Mouse (Mus musculus) heart, postnatal 25 days (tissue): Measurements from ENCODE around the gene Hint1. TPM values are rescaled to one million over a fixed set of nuclear protein-coding genes. Genes with fewer than 3 reads are reported as not detected.
"Not testable (repeated sequence)": the region's sequence is repeated elsewhere in the genome, so short reads cannot be mapped to it uniquely, and the experiment has no call there.

Experiments
- DNase-seq: peaks from one replicate; pipeline ENCODE4 v3.0.0; 2022; ENCODE audit warnings: low spot score
- intact Hi-C: fragments of 180-260 bp; cut with DNase I; formaldehyde crosslinking; loops from one replicate; pipeline ENCODE4 v1.15.1; 2025
- total RNA-seq, 2 experiments: library from RNA; stranded (reverse); gene quantifications; 2 replicates each; pipeline ENCODE4 v1.2.3; 2021

Gene Hint1
- total RNA-seq, 2 experiments from 2014 or later = 290 to 301 TPM

DNA sequence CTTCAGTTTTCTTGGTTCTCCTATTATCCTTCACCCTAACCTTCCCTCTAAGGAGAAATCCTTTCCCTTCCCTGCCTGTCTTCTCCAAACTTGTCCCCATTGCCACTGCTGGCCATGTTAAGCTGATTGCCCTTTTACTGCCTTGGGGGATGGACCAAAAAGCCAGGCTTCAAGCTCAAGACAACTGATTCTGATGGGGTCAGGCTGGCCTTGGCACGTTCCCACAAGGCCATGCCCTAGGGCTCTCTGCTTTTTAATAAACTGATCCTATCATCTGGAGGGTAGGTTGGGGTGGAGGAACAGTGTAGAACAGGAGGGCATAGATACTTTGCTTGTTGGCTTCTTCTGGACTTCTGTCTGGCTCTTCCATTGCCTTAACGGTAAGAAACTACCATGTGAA, 19.2 kb downstream of the Hint1 start:
- DNase-seq = no peak
- intact Hi-C loops = no loop called here

DNA sequence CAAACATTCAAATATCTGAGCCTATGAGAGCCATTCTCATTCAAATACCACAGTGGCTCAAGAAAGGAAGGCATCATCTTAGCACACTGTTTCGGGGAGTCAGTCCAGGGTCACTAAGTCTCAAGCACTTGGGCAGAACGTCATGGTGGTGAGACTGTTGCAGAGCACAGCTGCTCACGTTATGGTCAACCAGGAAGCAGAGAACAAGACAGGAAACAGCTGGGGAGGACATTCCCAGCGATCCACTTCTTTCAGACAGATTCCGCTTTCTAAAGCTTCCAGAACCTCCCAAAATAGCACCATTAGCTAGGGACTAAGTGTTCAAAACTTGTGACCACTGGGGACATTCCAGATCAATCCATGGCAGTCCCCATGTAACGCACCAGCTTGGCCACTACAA, 21.7 kb downstream of the Hint1 start:
- intact Hi-C loops = no loop called here
- no peak for DNase-seq

DNA sequence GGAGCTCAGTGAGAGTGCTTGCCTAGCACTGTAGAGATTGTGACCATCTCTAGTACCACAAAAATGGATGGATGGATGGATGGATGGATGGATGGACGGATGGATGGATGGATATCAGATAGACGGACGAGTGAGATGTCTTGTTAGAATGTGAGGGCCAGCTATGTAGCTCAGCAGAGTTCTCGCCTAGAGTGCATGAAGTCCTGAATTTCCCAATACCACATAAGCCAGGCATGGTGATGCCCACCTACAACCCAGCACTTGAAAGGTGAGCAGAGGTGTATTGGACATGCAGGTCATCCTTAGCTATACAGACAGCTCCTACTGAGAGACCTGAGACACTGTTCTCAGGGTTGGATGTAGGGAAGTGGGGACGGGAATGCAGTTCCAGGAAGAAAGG, 25.2 kb downstream of the Hint1 start:
- DNase-seq = no peak
- intact Hi-C loops = no loop called here

DNA sequence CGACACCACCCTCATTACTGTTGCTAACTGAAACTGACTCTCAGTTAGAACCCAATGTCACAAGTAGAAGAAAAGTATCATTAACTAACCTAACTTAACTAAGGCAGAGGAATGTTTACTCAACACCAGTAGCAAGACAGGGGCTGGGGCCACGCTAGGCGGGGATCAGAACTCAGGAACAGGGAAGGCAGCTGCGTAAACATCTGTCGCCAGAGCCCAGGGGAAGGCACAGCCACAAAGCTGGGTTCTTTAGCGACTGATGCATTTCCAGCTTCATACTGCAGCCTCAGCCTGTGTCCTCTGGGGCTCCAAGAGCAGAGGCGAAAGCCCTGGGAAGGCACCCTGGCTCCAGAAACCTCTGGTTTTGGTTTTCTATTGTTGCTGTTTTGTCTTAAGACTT, 25.9 kb downstream of the Hint1 start:
- intact Hi-C loops = no loop called here
- no peak for DNase-seq

DNA sequence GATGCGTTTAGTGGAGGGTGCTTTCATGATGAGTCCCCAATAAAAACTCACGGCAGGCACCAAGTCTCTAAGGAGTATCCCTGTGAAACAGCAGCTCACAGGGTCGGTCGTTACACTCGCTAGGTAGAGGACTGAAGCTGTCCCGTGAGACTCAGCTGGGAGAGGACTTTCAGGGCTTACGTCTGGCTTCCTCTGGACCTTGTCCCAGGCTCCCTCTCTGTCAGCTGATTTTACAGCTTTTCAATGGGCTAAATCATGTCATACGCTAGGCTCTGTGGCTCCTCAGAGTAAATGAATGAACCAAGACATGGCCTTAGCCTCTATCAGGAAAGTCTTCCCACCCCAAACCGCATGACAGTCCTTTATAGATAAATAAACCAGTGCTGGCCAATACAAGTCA, 28.4 kb downstream of the Hint1 start:
- intact Hi-C loops = no loop called here
- DNase-seq = no peak

DNA sequence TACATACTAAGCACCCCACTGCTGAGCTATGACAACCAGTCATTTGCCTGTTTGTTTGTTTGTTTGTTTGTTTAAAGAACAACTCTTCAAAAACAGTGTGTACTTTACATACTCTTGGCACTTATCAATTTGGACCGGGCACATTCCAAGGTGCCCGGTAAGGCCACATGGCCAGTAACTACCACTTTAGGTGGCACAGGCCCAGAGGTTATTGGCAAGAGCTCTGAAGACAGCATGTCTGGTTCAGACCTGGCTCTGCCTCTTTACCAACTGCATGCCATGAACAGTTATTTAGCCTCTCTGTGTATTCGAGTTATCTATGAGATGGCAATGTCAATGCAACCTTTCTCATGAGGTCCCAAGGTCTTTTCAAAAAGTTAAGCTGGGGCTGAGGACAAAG, 30.5 kb downstream of the Hint1 start:
- DNase-seq, intact Hi-C loops: not testable (repeated sequence)

DNA sequence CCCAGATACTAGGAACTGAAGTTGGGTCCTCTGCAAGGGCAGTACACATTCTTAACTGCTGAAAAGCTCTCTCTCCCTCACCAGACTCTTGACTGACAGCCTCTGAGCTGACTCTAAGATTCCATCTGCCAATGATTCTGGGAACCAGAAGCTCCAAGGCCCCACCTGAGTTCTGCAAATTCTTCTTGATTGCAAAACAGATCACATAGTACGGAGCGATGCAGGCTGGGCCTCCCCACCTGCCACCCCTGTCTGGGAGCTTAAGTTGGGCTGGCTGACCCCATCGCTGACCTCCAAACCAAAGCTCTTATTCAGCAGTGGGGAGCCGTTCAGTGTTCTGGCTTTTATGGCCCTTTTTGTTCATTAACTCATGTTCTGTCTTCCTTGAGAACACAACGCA, 31.3 kb downstream of the Hint1 start:
- no peak for DNase-seq
- intact Hi-C loops = no loop called here

DNA sequence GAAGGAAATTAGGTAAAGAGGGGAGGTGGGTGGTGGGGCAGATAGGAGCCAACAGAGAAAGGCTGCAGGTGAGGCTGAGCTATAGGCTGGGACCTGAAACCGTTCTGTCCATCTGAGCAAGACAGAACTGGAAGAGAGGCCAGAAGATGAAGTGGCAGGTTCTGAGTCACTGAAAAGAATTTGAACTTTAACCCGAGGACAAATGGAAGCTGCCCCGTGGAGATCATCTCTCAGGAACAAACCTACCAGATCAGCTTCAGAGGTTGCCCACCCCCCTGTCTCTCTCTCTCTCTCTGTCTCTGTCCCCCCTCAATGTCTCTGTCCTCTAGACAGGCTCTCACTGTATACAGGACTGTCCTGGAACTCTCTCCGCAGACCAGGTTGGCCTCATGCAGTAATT, 33.5 kb downstream of the Hint1 start:
- DNase-seq = no peak
- intact Hi-C loops = no loop called here

DNA sequence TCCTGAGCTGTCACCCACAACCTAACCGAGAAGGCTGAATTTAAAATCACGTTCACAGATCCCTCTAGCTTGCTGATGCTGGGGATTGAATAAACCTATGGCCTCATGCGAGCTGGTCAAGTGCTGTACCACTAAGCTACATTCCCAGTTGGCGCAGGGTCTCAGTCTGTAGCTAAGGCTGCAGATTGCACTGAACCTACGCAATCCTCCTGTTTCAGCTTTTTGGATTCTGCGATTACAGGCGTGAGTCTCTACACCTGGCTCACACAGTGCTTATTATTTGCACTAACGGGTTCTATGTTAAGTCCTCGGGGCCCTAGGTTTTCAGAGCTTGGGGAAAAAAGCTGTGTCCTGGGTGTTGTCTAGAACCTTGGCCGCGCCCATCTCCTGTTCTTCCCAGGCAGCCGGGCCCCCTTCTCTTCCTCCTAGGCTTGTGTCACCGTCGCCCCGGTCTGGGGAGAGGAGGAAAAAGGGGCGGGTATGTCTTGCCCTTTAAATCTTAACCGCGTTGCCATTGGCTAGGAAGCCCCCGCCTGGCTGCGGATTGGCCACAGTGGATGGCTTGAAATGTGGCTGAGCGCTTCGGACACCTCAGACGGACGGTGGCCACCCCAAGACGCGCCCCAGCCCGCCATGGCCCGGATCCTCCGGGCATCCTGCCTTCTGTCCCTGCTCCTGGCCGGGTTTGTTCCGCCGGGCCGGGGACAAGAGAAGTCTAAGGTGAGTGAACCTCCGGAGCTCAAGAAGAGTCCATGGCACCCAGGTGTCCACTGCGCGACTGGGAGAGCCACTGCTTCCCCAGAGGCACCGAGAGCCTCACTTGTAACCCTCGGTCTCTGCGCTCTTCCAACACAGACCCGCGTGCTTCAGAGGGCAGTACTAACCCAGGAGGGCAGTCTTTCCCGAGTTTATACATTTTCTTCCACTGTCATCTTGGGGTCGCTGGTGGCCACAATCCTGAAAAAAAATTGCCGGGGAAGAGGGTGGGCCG, 36.4 kb downstream of the Hint1 start, which contains the start of gene Gpx3:
Gpx3 (plus strand) TSS at position 121 of the 991 bp plus-strand sequence.
- intact Hi-C loops = no loop called here
- DNase-seq = peak; percentile 79

DNA sequence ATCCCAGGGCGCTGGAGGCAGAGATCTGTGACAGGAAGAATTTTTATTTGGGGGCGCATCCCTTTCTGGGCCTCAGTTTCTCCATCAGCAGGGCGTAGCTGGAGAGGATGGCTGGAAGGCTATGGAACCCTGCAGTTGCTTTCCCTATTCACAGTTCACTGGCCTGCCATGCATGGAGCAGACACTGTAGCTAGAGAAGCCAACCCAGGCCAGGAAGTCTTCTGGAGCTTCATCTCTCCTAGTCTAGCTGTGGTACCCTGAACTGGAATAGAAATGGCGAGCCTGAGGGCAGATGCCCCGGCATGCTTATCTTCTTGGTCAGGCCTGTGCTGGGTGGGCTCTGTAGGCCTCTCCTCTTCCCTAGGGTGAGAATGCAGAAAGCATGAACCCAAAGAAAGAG, 37.2 kb downstream of the Hint1 start:
- no peak for DNase-seq

DNA sequence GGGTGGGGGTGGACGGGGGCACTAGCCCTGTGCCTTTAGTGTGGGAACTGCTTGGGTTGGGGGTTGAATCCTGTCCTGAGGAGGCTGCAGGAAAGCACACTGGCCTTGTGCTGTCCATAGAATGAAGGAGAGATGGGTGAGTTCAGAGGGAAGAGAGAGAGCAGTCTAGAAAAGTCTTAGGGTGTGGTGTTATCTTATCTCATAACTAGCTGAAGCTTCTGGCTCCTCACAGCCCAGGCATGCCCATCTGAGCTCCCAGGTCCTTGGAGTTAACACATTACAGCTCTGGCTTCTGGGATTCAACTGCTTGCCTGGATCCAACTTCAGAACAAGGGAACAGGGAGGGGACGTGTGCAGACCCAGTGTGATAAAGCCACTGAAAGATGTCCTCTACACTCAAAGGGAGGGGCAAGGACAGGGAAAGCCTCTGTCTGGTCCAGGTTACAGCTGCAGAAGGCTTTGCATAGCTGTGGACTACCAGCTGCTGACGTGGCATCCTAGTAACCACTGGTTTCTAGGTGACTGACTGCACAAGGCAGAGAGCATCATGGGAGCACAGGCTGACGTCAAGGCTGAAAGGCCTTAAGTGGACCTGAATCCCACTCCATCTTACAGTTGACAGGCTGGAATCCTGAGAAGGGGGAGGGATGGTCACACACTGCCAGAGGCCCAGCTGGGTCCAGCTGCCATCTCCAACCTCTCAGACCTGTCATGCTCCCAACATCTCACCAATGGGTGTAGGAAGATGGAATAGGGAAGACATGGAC, 37.9 kb downstream of the Hint1 start:
- intact Hi-C loops = no loop called here
- peak; percentile 60 for DNase-seq

More for the DNA sequence above, 37.2 kb downstream of the Hint1 start:
- intact Hi-C loops = no loop called here

DNA sequence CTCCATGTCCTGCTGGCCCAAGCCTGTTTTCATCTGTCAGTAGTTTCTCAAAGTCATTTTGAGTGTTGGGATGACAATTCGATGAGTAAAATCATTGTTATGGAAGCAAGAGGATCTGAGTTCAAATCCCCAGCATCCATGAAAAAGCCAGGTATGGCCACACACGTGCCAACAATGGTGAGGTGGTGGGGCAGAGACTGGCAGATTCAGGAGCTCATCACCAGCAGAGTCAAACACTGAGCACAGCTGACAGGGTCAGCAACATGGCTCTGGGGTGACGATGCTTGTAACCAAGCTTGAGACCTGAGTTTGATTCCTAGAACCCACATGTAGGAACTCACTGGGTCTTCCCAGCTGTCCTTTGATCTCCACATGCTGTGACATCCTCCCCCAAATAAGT, 38.9 kb downstream of the Hint1 start:
- no peak for DNase-seq
- intact Hi-C loops = no loop called here

DNA sequence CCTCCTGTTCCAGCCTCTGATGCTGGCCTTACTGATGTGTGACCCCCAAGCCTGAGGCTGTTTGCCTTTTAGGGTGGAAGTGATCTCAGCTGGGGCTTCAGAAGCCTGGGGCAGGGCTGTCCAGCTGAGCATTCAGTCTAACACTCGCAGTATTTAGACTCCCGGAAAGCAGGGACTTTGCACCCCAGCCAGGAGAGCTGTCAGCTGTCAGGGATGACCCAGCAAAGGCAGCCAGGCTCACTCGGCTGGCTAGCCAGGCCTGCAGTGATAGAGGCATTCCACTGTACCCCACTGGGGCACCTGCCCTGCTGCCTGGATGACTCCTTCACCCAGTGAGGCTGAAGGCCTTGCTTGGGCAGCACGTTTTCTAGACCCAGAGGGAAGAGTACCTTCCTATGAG, 39.7 kb downstream of the Hint1 start:
- DNase-seq = no peak
- intact Hi-C loops = no loop called here

DNA sequence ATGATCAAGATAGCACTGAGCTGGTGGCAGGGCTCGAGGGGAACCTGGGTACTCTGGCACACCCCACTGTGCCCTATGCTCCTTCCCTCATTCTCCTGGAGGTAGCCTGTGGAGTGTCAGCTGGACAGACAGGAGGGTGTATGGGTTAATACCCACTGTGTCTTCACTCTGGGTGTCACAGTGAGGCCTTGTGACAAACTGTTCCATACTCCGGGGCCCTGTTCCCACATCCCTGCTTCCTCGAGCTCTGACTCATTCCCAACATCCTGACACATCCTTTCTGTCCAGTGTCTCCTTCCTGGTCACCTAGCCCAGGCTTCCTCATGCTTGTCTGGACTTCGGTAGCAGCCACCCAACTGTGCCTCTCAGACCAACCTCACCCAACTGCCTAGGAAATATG, 40.3 kb downstream of the Hint1 start:
- no peak for DNase-seq
- intact Hi-C loops = no loop called here

DNA sequence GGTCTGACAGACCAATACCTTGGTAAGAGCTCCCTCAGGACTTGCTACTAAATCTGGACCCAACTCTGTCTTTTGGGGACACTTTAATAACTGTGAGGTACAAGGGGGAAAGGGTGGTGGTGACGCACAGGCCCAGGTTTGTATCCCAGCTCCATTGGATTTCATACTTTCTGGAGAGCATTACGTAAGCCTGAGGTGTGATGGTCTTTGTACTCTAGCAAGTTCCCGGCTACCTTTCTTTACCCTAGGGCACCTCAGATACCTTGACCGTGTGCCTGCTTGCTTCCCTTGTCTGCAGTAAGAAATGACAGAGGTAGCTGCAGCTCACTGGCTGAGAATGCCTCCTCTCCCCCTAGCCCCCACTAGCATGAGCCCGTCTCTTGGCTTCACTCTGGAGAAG, 41.1 kb downstream of the Hint1 start:
- intact Hi-C loops = no loop called here
- DNase-seq = no peak

DNA sequence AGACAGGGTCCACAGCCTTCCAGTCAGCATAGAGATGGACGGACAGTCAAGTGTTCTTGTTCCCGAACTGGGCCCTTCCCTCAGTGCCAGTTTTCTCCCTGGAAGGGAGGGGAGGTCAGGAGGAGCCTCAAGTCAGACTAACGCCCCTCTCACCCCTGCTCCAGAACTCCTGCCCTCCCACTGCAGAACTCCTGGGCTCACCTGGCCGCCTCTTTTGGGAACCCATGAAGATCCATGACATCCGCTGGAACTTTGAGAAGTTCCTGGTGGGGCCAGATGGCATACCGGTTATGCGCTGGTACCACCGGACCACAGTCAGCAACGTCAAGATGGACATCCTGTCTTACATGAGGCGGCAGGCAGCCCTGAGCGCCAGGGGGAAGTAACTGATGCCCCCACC, 43.1 kb downstream of the Hint1 start:
- DNase-seq = no peak
- intact Hi-C loops = no loop called here

DNA sequence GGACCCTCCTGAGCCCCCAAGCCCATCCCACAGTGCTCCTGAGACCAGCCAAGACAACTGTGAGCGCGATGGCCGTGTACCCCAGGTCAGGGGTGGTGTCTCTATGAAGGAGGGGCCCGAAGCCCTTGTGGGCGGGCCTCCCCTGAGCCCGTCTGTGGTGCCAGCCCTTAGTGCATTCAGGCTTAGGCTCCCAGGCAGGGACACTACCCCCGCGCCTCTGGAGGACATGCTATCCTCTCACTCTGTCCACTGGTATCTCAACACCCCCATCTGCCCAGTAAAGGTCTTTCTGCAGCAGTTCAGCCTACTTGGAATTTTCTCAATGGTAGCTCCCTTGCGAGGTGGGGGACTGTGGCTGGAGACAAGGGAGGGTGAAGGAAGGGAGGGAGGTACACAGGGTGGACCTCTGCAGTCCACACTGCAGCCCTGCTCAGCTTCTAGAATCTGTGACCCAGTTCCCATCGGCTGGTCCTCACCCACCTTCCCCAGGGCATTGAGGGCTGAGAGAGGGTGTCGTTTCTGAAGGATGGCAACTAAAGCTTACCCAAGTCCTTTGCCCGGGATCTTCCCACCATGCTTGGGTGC, 44.0 kb downstream of the Hint1 start:
- intact Hi-C loops = no loop called here
- DNase-seq = no peak

DNA sequence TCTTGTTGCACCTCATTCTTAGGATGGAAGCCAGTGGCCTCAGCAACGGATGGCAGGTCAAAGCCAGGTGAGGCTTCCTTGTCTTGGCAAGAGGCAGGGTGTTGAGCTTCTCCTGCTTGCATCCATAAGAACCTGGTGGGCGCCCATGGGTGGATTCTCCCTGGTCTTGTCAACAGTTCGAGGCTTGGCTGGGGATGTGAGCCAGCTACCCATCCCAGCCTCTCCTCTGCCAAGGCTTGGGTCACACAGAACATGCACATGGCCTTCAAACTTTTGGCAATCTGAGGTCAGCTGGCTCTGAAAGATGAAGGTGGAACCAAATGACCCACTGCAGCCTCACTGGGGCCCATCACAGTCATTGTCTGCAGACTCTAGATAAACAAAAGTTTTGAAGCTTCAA, 45.0 kb downstream of the Hint1 start:
- intact Hi-C loops = no loop called here

DNA sequence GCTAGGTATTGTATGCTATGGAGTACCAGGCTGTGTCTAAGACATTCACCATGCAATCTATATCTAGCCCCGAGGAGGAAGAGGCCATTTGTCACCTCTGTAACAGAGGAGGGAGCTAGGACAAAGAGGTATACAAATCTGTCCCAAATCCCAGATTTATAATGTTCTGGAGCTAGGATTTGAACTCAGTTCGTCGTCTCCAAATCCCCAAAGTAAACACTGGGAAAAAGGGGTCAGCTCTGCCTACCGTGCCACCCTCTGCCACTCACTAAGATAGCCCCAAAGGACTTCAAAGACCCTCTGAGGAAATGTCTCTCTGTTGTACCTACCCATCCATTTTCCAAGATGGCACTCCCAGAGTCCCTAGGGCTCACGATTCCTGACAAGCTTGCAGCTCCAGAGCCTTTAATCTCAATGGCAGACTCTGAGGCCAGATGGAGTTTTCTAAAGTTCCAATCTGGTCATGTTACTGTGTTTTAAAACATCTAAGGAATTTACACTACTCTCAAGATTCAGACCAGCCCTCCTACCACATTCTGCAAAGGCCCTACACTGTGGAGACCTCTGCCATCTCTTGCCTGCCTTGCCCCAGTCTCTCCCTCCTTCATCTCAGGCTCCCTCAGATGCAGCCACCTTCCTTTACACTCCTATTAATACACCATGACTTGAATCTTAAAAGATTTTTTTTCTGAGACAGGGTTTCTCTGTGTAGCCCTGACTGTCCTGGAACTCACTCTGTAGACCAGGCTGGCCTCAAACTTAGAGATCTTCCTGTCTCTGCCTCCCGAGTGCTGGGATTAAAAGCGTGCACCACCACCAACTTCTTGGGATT, 45.7 kb downstream of the Hint1 start:
- intact Hi-C loops = no loop called here
- no peak for DNase-seq

More for the DNA sequence above, 45.0 kb downstream of the Hint1 start:
- DNase-seq = no peak
